Mouse (Mus musculus) bone marrow macrophage, adult 2 months (primary cell): ENCODE measurements around the gene Colca2. TPM values are rescaled to one million over a fixed set of nuclear protein-coding genes. Genes with fewer than 3 reads are reported as not detected.

Experiments
- H3K27ac ChIP-seq: 2 replicates; pipeline ENCODE4 v1.5.1; 2012; ENCODE audit warnings: low read depth, low read length; ENCODE audit not compliant: insufficient read depth
- H3K4me1 ChIP-seq: 2 replicates; pipeline ENCODE4 v1.6.1; 2012; ENCODE audit warnings: low read length; ENCODE audit not compliant: control insufficient read depth, insufficient read depth
- H3K4me3 ChIP-seq: 2 replicates; pipeline ENCODE4 v1.5.1; 2012; ENCODE audit warnings: mild to moderate bottlenecking, low read length, moderate library complexity; ENCODE audit not compliant: insufficient read depth
- CTCF ChIP-seq: IDR thresholded peaks from 2 replicates; pipeline ENCODE4 v1.5.1; 2012; ENCODE audit warnings: low read depth, mild to moderate bottlenecking, low read length, moderate library complexity
- POLR2A ChIP-seq: IDR thresholded peaks from 2 replicates; pipeline ENCODE4 v1.6.1; 2012; ENCODE audit warnings: mild to moderate bottlenecking, low read depth, low read length, borderline replicate concordance
- polyA plus RNA-seq: library from polyadenylated mRNA; stranded (reverse); fragments of >200 nt; gene quantifications from 2 replicates; pipeline ENCODE4 v1.2.4, GENCODE M21; 2012; ENCODE audit not compliant: missing spikeins, insufficient read depth, insufficient read length

The Colca2 gene
- polyA plus RNA-seq, 1 experiment, result not detected

DNA sequence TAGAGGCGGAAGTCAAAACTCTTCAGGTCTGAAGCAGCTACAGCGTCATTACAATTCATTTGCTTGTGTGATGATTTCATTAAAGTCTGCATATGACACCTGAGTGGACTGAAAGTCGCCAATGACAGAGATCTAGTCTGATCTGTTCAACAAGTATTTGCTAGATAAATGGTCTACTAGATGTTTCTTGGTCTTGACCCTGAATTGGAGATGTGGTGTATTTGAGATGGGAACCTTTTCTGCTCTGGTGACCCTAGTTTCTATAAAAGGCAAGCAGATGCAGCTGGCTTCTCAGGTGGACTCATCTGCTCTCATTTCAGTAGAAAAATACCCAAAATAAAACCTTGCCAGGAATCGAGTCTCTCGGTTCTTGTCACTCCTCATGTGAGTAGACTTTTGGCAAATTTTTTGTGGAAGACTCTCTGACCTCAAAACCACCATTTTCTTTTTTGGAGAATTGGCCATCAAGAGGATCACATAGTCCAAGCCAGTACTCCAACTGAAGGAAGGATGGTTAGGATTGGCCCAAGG lies 52.7 kb downstream of the Colca2 start:
- Histone ChIP-seq H3K27ac (no peak overlapping the region), H3K4me1 (no peaks in the 10 kb centered on the region), H3K4me3 (no peak overlapping the region)
- TF ChIP-seq POLR2A (no peak), CTCF (no peak)

Other genes starting within 250 kb of the Colca2 start
- not detected in 2 replicates for gene Btg4, start 217.7 kb downstream of the Colca2 start, polyA plus RNA-seq
- 4.5 and 6.7 TPM in 2 replicates for gene Layn, start 201.5 kb downstream of the Colca2 start, polyA plus RNA-seq
- gene 4833427G06Rik, start 176.5 kb downstream of the Colca2 start, polyA plus RNA-seq, result not detected in 2 replicates
- not detected in 2 replicates for gene Gm32742, start 113.1 kb downstream of the Colca2 start, polyA plus RNA-seq
- gene Pou2af1, start 64.9 kb downstream of the Colca2 start, polyA plus RNA-seq, result not detected in 2 replicates
- not detected in 2 replicates for gene 1810046K07Rik, start 50.3 kb upstream of the Colca2 start, polyA plus RNA-seq